Mouse (Mus musculus): ENCODE data around the gene Znrf4. TPM values are rescaled to one million over a fixed set of nuclear protein-coding genes. Genes with fewer than 3 reads are reported as not detected.
A peak's percentile ranks its signal among the peaks of the same experiment; 100 is the strongest.

Gene Znrf4
- polyA plus RNA-seq (2016; fragmentation: Nextera tagmentation; extraction: Ambion mirVana) = not detected in 2 replicates

- Histone ChIP-seq H3K4me1 (peaks cover 16% of the 10 kb centered on the region), H3K27me3 (replicated peaks) (peaks cover 98% of the 10 kb centered on the region), H3K27ac (no peak within 1 kb of the TSS), H3K9ac (no peak within 1 kb of the TSS), H3K4me3 (no peak within 1 kb of the TSS), H3K4me2 (peak within 1 kb of the TSS; percentile 36), H3K9me3 (replicated peaks) (no peaks in the 10 kb centered on the region), H3K36me3 (no peaks in the 10 kb centered on the region)
- ATAC-seq = no peak
- 46% methylated on average over 22 of the region's 22 CpGs for WGBS (ENCODE audit: insufficient replicate concordance)
These were observed at the start of gene Znrf4 for GRCm38 (mm10) chr17:56512310-56512709. Znrf4 (minus strand) TSS chr17:56512431.

GRCm38 (mm10) chr17:56561866-56562265, 49.6 kb upstream of the Znrf4 start:
- H3K27ac ChIP-seq = no peak overlapping the region
- no peaks in the 10 kb centered on the region for H3K27me3 ChIP-seq (replicated peaks)
- no peaks in the 10 kb centered on the region for H3K9me3 ChIP-seq (replicated peaks)
- no peak overlapping the region for H3K9ac ChIP-seq
- no peak overlapping the region for H3K4me3 ChIP-seq
- 92% methylated on average over 2 of the region's 2 CpGs for WGBS (ENCODE audit: insufficient replicate concordance)
- no peak for ATAC-seq
- no peaks in the 10 kb centered on the region for H3K4me1 ChIP-seq
- no peak overlapping the region for H3K4me2 ChIP-seq
- H3K36me3 ChIP-seq = peaks cover 69% of the 10 kb centered on the region

GRCm38 (mm10) chr17:56560131-56560530, 47.9 kb upstream of the Znrf4 start:
- H3K4me1 ChIP-seq = no peaks in the 10 kb centered on the region
- no peaks in the 10 kb centered on the region for H3K27me3 ChIP-seq (replicated peaks)
- peaks cover 52% of the 10 kb centered on the region for H3K36me3 ChIP-seq
- no peak overlapping the region for H3K9ac ChIP-seq
- H3K4me2 ChIP-seq = no peak overlapping the region
- WGBS (ENCODE audit: insufficient replicate concordance) = 42% methylated on average over 1 of the region's 1 CpGs
- H3K9me3 ChIP-seq (replicated peaks) = no peaks in the 10 kb centered on the region
- no peak overlapping the region for H3K4me3 ChIP-seq
- ATAC-seq = no peak
- H3K27ac ChIP-seq = no peak overlapping the region

- H3K4me1 ChIP-seq = no peaks in the 10 kb centered on the region
- H3K9ac ChIP-seq = no peak overlapping the region
- H3K27me3 ChIP-seq (replicated peaks) = 0 out of 2 replicates have a peak, but pooled peaks cover 1% of the 10 kb centered on the region
- H3K36me3 ChIP-seq = peaks cover 44% of the 10 kb centered on the region
- H3K27ac ChIP-seq = no peak overlapping the region
- H3K4me3 ChIP-seq = no peak overlapping the region
- 58% methylated on average over 3 of the region's 3 CpGs for WGBS (ENCODE audit: insufficient replicate concordance)
- ATAC-seq = no peak
- H3K4me2 ChIP-seq = no peak overlapping the region
- H3K9me3 ChIP-seq (replicated peaks) = no peaks in the 10 kb centered on the region
These were observed 47.2 kb upstream of the Znrf4 start for GRCm38 (mm10) chr17:56559386-56559785.

GRCm38 (mm10) chr17:56558448-56558847, 46.2 kb upstream of the Znrf4 start:
- no peaks in the 10 kb centered on the region for H3K4me1 ChIP-seq
- H3K4me2 ChIP-seq = no peak overlapping the region
- ATAC-seq = peak; percentile 13; the same call in 1 of the 2 replicates
- no peak overlapping the region for H3K4me3 ChIP-seq
- 15% methylated on average over 3 of the region's 3 CpGs for WGBS (ENCODE audit: insufficient replicate concordance)
- H3K27me3 ChIP-seq (replicated peaks) = 0 out of 2 replicates have a peak, but pooled peaks cover 5% of the 10 kb centered on the region
- peaks cover 35% of the 10 kb centered on the region for H3K36me3 ChIP-seq
- no peaks in the 10 kb centered on the region for H3K9me3 ChIP-seq (replicated peaks)
- no peak overlapping the region for H3K27ac ChIP-seq
- no peak overlapping the region for H3K9ac ChIP-seq

GRCm38 (mm10) chr17:56554122-56554551, 41.9 kb upstream of the Znrf4 start, which contains the start of gene Gm20219:
Gm20219 (minus strand) TSS chr17:56554387.
- Histone ChIP-seq H3K36me3 (no peaks in the 10 kb centered on the region), H3K9me3 (replicated peaks) (no peaks in the 10 kb centered on the region), H3K27me3 (replicated peaks) (0 out of 2 replicates have a peak, but pooled peaks cover 5% of the 10 kb centered on the region), H3K4me2 (no peak within 1 kb of the TSS), H3K27ac (no peak within 1 kb of the TSS), H3K4me1 (no peaks in the 10 kb centered on the region), H3K4me3 (no peak within 1 kb of the TSS), H3K9ac (no peak within 1 kb of the TSS)
- 64% methylated on average over 20 of the region's 20 CpGs for WGBS (ENCODE audit: insufficient replicate concordance)
- ATAC-seq = peak; percentile 39; the same call in 1 of the 2 replicates

- Histone ChIP-seq H3K9ac (no peak overlapping the region), H3K27me3 (replicated peaks) (0 out of 2 replicates have a peak, but pooled peaks cover 5% of the 10 kb centered on the region), H3K9me3 (replicated peaks) (no peaks in the 10 kb centered on the region), H3K27ac (no peak overlapping the region), H3K36me3 (no peaks in the 10 kb centered on the region), H3K4me3 (no peak overlapping the region), H3K4me1 (no peaks in the 10 kb centered on the region), H3K4me2 (no peak overlapping the region)
- 44% methylated on average over 5 of the region's 5 CpGs for WGBS (ENCODE audit: insufficient replicate concordance)
- peak; percentile 36; the same call in 1 of the 2 replicates for ATAC-seq
These were observed 40.6 kb upstream of the Znrf4 start for GRCm38 (mm10) chr17:56552781-56553363.

- Histone ChIP-seq H3K27me3 (replicated peaks) (0 out of 2 replicates have a peak, but pooled peaks cover 5% of the 10 kb centered on the region), H3K9ac (no peak overlapping the region), H3K36me3 (no peaks in the 10 kb centered on the region), H3K4me3 (no peak overlapping the region), H3K4me1 (no peaks in the 10 kb centered on the region), H3K9me3 (replicated peaks) (no peaks in the 10 kb centered on the region), H3K27ac (no peak overlapping the region), H3K4me2 (no peak overlapping the region)
- no peak for ATAC-seq
- 74% methylated on average over 6 of the region's 6 CpGs for WGBS (ENCODE audit: insufficient replicate concordance)
These were observed 39.8 kb upstream of the Znrf4 start for GRCm38 (mm10) chr17:56551841-56552581.

GRCm38 (mm10) chr17:56550784-56551475, 38.7 kb upstream of the Znrf4 start:
- no peak overlapping the region for H3K4me3 ChIP-seq
- no peak overlapping the region for H3K9ac ChIP-seq
- H3K36me3 ChIP-seq = no peaks in the 10 kb centered on the region
- 67% methylated on average over 12 of the region's 12 CpGs for WGBS (ENCODE audit: insufficient replicate concordance)
- ATAC-seq = no peak
- H3K27me3 ChIP-seq (replicated peaks) = 0 out of 2 replicates have a peak, but pooled peaks cover 5% of the 10 kb centered on the region
- no peak overlapping the region for H3K4me2 ChIP-seq
- H3K27ac ChIP-seq = no peak overlapping the region
- H3K9me3 ChIP-seq (replicated peaks) = no peaks in the 10 kb centered on the region
- H3K4me1 ChIP-seq = peaks cover 4% of the 10 kb centered on the region; the same call in 1 of the 2 replicates

GRCm38 (mm10) chr17:56548605-56549105, 36.4 kb upstream of the Znrf4 start:
- WGBS (ENCODE audit: insufficient replicate concordance) = 64% methylated on average over 4 of the region's 4 CpGs

GRCm38 (mm10) chr17:56547846-56548604, 35.8 kb upstream of the Znrf4 start:
- Histone ChIP-seq H3K4me1 (peaks cover 6% of the 10 kb centered on the region; the same call in 1 of the 2 replicates), H3K9ac (no peak overlapping the region), H3K4me2 (no peak overlapping the region), H3K9me3 (replicated peaks) (no peaks in the 10 kb centered on the region), H3K4me3 (no peak overlapping the region), H3K27me3 (replicated peaks) (peaks cover under 1% of the 10 kb centered on the region; the same call in 1 of the 2 replicates), H3K36me3 (no peaks in the 10 kb centered on the region), H3K27ac (no peak overlapping the region)
- WGBS (ENCODE audit: insufficient replicate concordance) = 62% methylated on average over 9 of the region's 9 CpGs
- no peak for ATAC-seq

More at GRCm38 (mm10) chr17:56548605-56549105, 36.4 kb upstream of the Znrf4 start:
- no peak for ATAC-seq
- no peak overlapping the region for H3K4me3 ChIP-seq
- H3K4me2 ChIP-seq = no peak overlapping the region
- H3K9ac ChIP-seq = no peak overlapping the region
- H3K36me3 ChIP-seq = no peaks in the 10 kb centered on the region
- no peak overlapping the region for H3K27ac ChIP-seq
- H3K9me3 ChIP-seq (replicated peaks) = no peaks in the 10 kb centered on the region
- H3K27me3 ChIP-seq (replicated peaks) = no peaks in the 10 kb centered on the region; the same call in 1 of the 2 replicates
- peaks cover 6% of the 10 kb centered on the region; the same call in 1 of the 2 replicates for H3K4me1 ChIP-seq

All from liver, embryonic 12.5 days (tissue).